Mouse (Mus musculus) embryonic facial prominence, embryonic 15.5 days (tissue): ENCODE results near the gene Pde6h. TPM values are rescaled to one million over a fixed set of nuclear protein-coding genes. Genes with fewer than 3 reads are reported as not detected.

ENCODE experiments used
- polyA plus RNA-seq: library from polyadenylated mRNA; unstranded; fragments of >200 nt; fragmentation: Nextera tagmentation; extraction: Ambion mirVana; gene quantifications from 2 replicates; pipeline ENCODE4 v1.2.1, GENCODE M21; 2015

Pde6h gene
- polyA plus RNA-seq, 1 experiment from 2014 or later: not detected

Other genes starting within 250 kb of the Pde6h start
- 0.08 and 0.11 TPM in 2 replicates for gene Gucy2c, start 142.1 kb upstream of the Pde6h start, polyA plus RNA-seq
- 0.53 and 0.69 TPM in 2 replicates for gene Hist4h4, start 119.4 kb upstream of the Pde6h start, polyA plus RNA-seq
- 151 and 155 TPM in 2 replicates for gene H2afj, start 115.6 kb upstream of the Pde6h start, polyA plus RNA-seq
- gene BC049715, start 96.2 kb upstream of the Pde6h start, polyA plus RNA-seq: 1.2 and 3.7 TPM in 2 replicates
- gene Wbp11, start 95.6 kb upstream of the Pde6h start, polyA plus RNA-seq: 92.0 and 104 TPM in 2 replicates
- gene Smco3, start 88.4 kb upstream of the Pde6h start, polyA plus RNA-seq: 2.1 and 2.5 TPM in 2 replicates
- gene Art4, start 66.1 kb upstream of the Pde6h start, polyA plus RNA-seq: 3.0 and 3.3 TPM in 2 replicates
- gene Mgp, start 48.0 kb upstream of the Pde6h start, polyA plus RNA-seq: 211 and 283 TPM in 2 replicates
- gene Erp27, start 1.7 kb upstream of the Pde6h start, polyA plus RNA-seq: 0.60 and 0.80 TPM in 2 replicates
- gene Arhgdib, start 18.1 kb downstream of the Pde6h start, polyA plus RNA-seq: 140 and 145 TPM in 2 replicates
- gene Rerg, start 246.7 kb downstream of the Pde6h start, polyA plus RNA-seq: 28.1 and 31.9 TPM in 2 replicates